Mouse (Mus musculus) urinary bladder, postnatal 36 days (tissue): ENCODE measurements at regions not wholly inside any gene's neighbourhood (a gene's known extent, or its start where the extent isn't known, plus 50 kb on each side); places are given as distances from the start of the nearest gene placed in this dataset.

Experiments used
- DNase-seq, 2 experiments: peaks; one replicate each; pipeline ENCODE4 v3.0.0; 2022; ENCODE audit warnings: low spot score in 2 of 2, mixed read lengths in 1 of 2

- no peak for DNase-seq
These were observed 1944.6 kb upstream of the Lrrc6 start for GRCm38 (mm10) chr15:68445341-68445740.

GRCm38 (mm10) chr15:68440636-68441035, 1939.9 kb upstream of the Lrrc6 start:
- DNase-seq: no peak

- DNase-seq: no peak
These were observed 1935.3 kb upstream of the Lrrc6 start for GRCm38 (mm10) chr15:68435961-68436360.

GRCm38 (mm10) chr15:68431251-68431650, 1930.5 kb upstream of the Lrrc6 start:
- no peak for DNase-seq

- DNase-seq: no peak
These were observed 1929.8 kb upstream of the Lrrc6 start for GRCm38 (mm10) chr15:68430486-68430885.

- DNase-seq: peak; percentile 3 to 9
These were observed 1927.9 kb upstream of the Lrrc6 start for GRCm38 (mm10) chr15:68428444-68429228.

GRCm38 (mm10) chr15:68417142-68417541, 1916.4 kb upstream of the Lrrc6 start:
- no peak for DNase-seq

GRCm38 (mm10) chr15:68415401-68415925, 1914.8 kb upstream of the Lrrc6 start:
- peak in 1 of 2 experiments; percentile 8 for DNase-seq

GRCm38 (mm10) chr15:68414047-68414446, 1913.3 kb upstream of the Lrrc6 start:
- DNase-seq: no peak

- DNase-seq: no peak
These were observed 1912.0 kb upstream of the Lrrc6 start for GRCm38 (mm10) chr15:68412697-68413096.

- DNase-seq: no peak
These were observed 1911.4 kb upstream of the Lrrc6 start for GRCm38 (mm10) chr15:68412156-68412555.

- DNase-seq: no peak
These were observed 1902.9 kb upstream of the Lrrc6 start for GRCm38 (mm10) chr15:68403554-68404070.

- DNase-seq: no peak
These were observed 1901.0 kb upstream of the Lrrc6 start for GRCm38 (mm10) chr15:68401726-68402125.

- DNase-seq: no peak
These were observed 1900.3 kb upstream of the Lrrc6 start for GRCm38 (mm10) chr15:68401006-68401405.

- no peak for DNase-seq
These were observed 1895.9 kb upstream of the Lrrc6 start for GRCm38 (mm10) chr15:68396566-68396965.

- DNase-seq: no peak
These were observed 1894.0 kb upstream of the Lrrc6 start for GRCm38 (mm10) chr15:68394749-68395148.

- no peak for DNase-seq
These were observed 1893.4 kb upstream of the Lrrc6 start for GRCm38 (mm10) chr15:68394157-68394556.

- DNase-seq: no peak
These were observed 1891.0 kb upstream of the Lrrc6 start for GRCm38 (mm10) chr15:68391737-68392136.

- no peak for DNase-seq
These were observed 1889.1 kb upstream of the Lrrc6 start for GRCm38 (mm10) chr15:68389855-68390254.

GRCm38 (mm10) chr15:68387349-68388065, 1886.8 kb upstream of the Lrrc6 start:
- DNase-seq: no peak

- no peak for DNase-seq
These were observed 1884.0 kb upstream of the Lrrc6 start for GRCm38 (mm10) chr15:68384571-68385335.

- no peak for DNase-seq
These were observed 1874.5 kb upstream of the Lrrc6 start for GRCm38 (mm10) chr15:68375166-68375565.
